Mouse (Mus musculus) CH12.LX (cell line): ENCODE measurements around the gene Uvrag.

Experiments
- CTCF ChIP-seq, 2 experiments: IDR thresholded peaks in 1 of 2; conservative IDR thresholded peaks in 1 of 2; 2 replicates each; pipeline ENCODE4 v1.5.1; 2011 to 2012; ENCODE audit warnings: low read depth in 2 of 2, low read length in 2 of 2, improper control_type of control experiment in 1 of 2, inconsistent platforms in 1 of 2, mild to moderate bottlenecking in 1 of 2, moderate library complexity in 1 of 2
- MAFK ChIP-seq: IDR thresholded peaks from 2 replicates; pipeline ENCODE4 v1.6.1; 2011; ENCODE audit warnings: low read length, improper control_type of control experiment; ENCODE audit not compliant: insufficient replicate concordance
- MEF2A ChIP-seq: IDR thresholded peaks from 2 replicates; pipeline ENCODE4 v1.6.1; 2014; ENCODE audit warnings: low read depth, mild to moderate bottlenecking, inconsistent platforms, low read length, improper control_type of control experiment, borderline replicate concordance
- POLR2A ChIP-seq: IDR thresholded peaks from 2 replicates; pipeline ENCODE4 v1.6.1; 2011; ENCODE audit warnings: low read depth, mild to moderate bottlenecking, improper control_type of control experiment, low read length
- POLR2AphosphoS2 ChIP-seq: IDR thresholded peaks from 2 replicates; pipeline ENCODE4 v1.6.1; 2011; ENCODE audit warnings: low read depth, low read length, improper control_type of control experiment
- RCOR1 ChIP-seq: conservative IDR thresholded peaks from 2 replicates; pipeline ENCODE4 v1.6.1; 2012; ENCODE audit warnings: low read depth, mild to moderate bottlenecking, inconsistent platforms, low read length, improper control_type of control experiment
- USF1 ChIP-seq: IDR thresholded peaks from 2 replicates; pipeline ENCODE4 v1.6.1; 2014; ENCODE audit warnings: low read depth, mild to moderate bottlenecking, inconsistent platforms, low read length, improper control_type of control experiment
- USF2 ChIP-seq: conservative IDR thresholded peaks from 2 replicates; pipeline ENCODE4 v1.6.1; 2011; ENCODE audit warnings: low read depth, low read length, improper control_type of control experiment
- ZC3H11A ChIP-seq: IDR thresholded peaks from 2 replicates; pipeline ENCODE4 v1.6.1; 2012; ENCODE audit warnings: low read depth, mild to moderate bottlenecking, inconsistent platforms, low read length, improper control_type of control experiment

DNA sequence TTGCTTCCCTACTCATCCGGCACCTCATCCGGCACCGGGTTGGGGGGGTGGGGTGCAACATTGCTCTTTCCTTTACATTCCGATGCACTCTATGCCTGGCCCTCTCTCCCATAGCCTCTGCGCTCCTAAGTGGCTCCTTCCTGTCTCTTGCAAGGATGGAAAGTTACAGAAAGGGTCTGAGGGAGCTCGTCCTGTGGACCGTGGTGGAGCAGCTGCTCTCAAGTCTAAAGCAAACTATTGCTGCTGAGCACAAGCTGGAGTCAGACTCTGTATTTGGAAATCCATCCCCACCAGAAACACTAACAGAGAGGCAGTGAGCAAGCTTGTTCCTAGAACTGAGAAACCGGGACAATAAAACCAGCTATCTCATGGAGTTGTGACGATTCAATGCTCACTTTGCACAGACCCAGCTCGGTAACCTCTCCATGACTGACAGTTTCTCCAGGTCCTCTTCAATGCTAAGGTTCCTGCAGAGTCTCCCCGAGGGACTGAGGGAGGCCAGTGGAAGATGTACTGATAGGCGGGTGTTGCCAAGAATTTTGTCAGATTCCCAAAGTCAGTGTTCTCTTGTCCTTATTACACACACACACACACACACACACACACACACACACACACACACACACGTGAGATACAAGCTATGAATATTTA, 975 bp downstream of the Uvrag start:
- TF ChIP-seq POLR2A (no peak), CTCF (conservative IDR thresholded peaks at IDR 0.05 in 1 of 2, IDR thresholded peaks at IDR 0.05 in 1 of 2; ENCODE audit: low read depth in 2 of 2, low read length in 2 of 2) (no peak), POLR2AphosphoS2 (no peak), ZC3H11A (no peak), RCOR1 (no peak), USF2 (no peak), MEF2A (no peak), USF1 (no peak), MAFK (no peak)
